Mouse (Mus musculus): Measurements from ENCODE around the gene Gja8. TPM values are rescaled to one million over a fixed set of nuclear protein-coding genes. Genes with fewer than 3 reads are reported as not detected.

The Gja8 gene
- polyA plus RNA-seq, 2 experiments: not detected

DNA sequence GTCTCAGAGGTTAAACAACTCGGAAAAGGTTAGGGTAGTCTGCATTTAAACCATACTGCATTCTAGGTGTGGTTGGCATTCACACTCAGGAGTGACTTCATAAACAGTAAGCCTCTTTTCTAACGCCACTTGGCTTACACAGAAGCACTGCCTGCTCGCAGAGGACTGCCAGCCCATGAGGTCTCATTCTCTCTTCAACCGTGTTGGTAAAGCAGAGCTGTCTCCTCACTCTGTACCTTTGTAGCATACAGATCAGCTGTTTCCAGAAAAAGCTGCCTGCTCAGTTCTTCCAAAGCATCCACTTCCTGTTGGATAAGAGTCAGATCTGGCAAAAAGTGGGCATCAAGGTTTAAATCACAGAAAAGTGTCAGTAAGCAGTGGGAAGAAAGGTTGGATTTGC lies 45.4 kb downstream of the Gja8 start:
- Histone ChIP-seq H3K9me3 (ENCODE audit: control insufficient read depth, low read length) (no peaks in the 10 kb centered on the region), H3K9ac (ENCODE audit: low read depth, low read length, severe bottlenecking) (no peak overlapping the region), H3K4me2 (replicated peaks; ENCODE audit: low read depth, low read length, severe bottlenecking) (no peak overlapping the region), H3K36me3 (ENCODE audit: control insufficient read depth, insufficient read depth, low read length) (peaks cover 57% of the 10 kb centered on the region), H3K4me3 (replicated peaks; ENCODE audit: low read length) (no peak overlapping the region), H3K27ac (replicated peaks; ENCODE audit: low read depth, low read length) (no peak overlapping the region), H3K4me1 (ENCODE audit: control insufficient read depth, insufficient read depth, low read length) (no peaks in the 10 kb centered on the region), H3K27me3 (ENCODE audit: control insufficient read depth, insufficient read depth, low read length) (no peaks in the 10 kb centered on the region)
- no peak for TF ChIP-seq POLR2A (IDR thresholded peaks at IDR 0.05; ENCODE audit: borderline replicate concordance, extremely low read depth, insufficient read depth, insufficient read length)
- WGBS: 88% methylated on average over 4 of the region's 4 CpGs
- ATAC-seq (ENCODE audit: low FRiP score, low read depth): no peak
- DNase-seq (ENCODE audit: low spot score): no peak

DNA sequence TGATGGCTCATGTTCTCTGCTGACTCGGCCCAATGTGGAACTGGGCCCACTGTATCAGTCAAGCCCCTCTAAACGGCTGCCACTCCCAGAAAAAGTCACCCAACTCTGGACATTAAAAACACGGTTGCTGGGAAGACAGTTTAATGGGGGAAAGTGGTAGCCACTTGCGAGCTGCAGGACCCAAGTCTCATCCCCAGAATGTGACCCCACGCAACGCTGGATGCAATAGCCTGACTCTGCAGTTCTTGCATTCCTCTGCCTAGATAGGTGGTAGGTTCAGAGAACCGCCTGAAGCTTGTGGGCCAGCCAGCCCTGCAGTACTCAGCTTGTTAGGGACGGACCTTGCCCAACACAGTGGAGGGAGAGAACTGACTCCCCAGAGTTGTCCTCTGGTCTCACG lies 46.3 kb downstream of the Gja8 start:
- H3K27me3 ChIP-seq (ENCODE audit: control insufficient read depth, insufficient read depth, low read length): no peaks in the 10 kb centered on the region
- H3K9ac ChIP-seq (ENCODE audit: low read depth, low read length, severe bottlenecking): no peak overlapping the region
- DNase-seq (ENCODE audit: low spot score) (no peak), ATAC-seq (ENCODE audit: low FRiP score, low read depth) (no peak)
- H3K4me1 ChIP-seq (ENCODE audit: control insufficient read depth, insufficient read depth, low read length): no peaks in the 10 kb centered on the region
- H3K9me3 ChIP-seq (ENCODE audit: control insufficient read depth, low read length): no peaks in the 10 kb centered on the region
- peaks cover 64% of the 10 kb centered on the region for H3K36me3 ChIP-seq (ENCODE audit: control insufficient read depth, insufficient read depth, low read length)
- TF ChIP-seq POLR2A (IDR thresholded peaks at IDR 0.05; ENCODE audit: borderline replicate concordance, extremely low read depth, insufficient read depth, insufficient read length): no peak
- H3K4me2 ChIP-seq (replicated peaks; ENCODE audit: low read depth, low read length, severe bottlenecking): no peak overlapping the region
- 85% methylated on average over 9 of the region's 9 CpGs for WGBS
- no peak overlapping the region for H3K27ac ChIP-seq (replicated peaks; ENCODE audit: low read depth, low read length)
- no peak overlapping the region for H3K4me3 ChIP-seq (replicated peaks; ENCODE audit: low read length)

DNA sequence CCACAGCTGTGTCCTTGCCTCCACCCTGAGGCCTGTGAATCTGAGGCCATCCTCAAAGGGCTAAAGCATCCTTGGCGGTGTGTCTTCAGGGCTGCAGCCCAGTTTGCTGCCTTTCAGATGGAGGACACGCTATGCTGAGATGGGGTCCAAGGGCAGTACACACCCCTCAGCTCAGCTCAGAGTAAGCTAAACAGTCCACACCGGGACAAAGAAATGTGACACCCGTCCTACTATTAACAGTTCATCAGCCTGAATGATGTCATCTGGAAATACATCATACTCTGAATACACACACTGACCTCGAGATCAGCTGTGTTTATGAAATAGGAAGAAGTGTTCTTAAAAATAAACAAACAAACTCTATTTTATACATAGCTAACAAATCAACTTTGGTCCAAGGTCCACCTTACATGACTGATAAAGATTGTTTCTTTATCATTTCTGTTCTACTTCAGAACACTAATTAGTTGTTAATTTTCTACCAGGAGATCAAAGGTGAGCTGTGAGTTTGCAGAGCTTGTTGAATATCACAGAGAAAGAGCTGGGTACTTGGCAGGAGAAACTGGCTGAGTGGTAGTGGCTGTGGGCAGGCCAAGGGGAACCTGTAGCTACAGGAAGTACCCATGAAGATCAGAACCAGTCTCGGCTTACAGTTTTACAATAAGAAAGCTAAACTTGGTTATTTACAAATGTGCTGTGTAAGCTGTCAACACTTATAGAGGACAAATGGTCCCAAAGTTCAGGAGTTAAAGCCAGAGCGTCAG lies 50.8 kb downstream of the Gja8 start:
- ATAC-seq (ENCODE audit: low FRiP score, low read depth): no peak
- Histone ChIP-seq H3K9me3 (ENCODE audit: control insufficient read depth, low read length) (no peaks in the 10 kb centered on the region), H3K4me3 (replicated peaks; ENCODE audit: low read length) (no peak overlapping the region), H3K27ac (replicated peaks; ENCODE audit: low read depth, low read length) (no peak overlapping the region), H3K4me1 (ENCODE audit: control insufficient read depth, insufficient read depth, low read length) (no peaks in the 10 kb centered on the region), H3K27me3 (ENCODE audit: control insufficient read depth, insufficient read depth, low read length) (no peaks in the 10 kb centered on the region), H3K9ac (ENCODE audit: low read depth, low read length, severe bottlenecking) (no peak overlapping the region), H3K4me2 (replicated peaks; ENCODE audit: low read depth, low read length, severe bottlenecking) (no peak overlapping the region), H3K36me3 (ENCODE audit: control insufficient read depth, insufficient read depth, low read length) (peaks cover 65% of the 10 kb centered on the region)
- WGBS: 80% methylated on average over 7 of the region's 7 CpGs
- TF ChIP-seq POLR2A (IDR thresholded peaks at IDR 0.05; ENCODE audit: borderline replicate concordance, extremely low read depth, insufficient read depth, insufficient read length): no peak
- DNase-seq (ENCODE audit: low spot score): no peak

DNA sequence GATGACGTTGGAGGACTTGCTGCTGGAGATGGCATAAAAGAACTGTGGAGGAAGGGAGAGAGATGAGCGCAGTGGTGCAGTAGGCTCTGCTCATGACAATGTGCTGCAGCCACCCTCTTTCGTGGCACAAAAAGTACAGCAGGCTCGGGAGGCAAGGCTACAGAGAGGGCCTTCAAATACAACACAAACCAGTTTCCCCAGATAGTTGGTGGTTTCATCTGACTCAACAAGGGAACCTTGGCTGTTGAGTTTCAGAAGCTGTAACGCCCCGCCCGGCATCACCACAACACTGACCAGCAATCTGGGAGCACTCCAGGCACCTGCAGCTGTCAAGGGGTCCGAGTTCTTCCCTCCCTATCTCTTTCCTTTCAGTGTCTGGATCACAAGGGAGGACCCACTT lies 53.3 kb downstream of the Gja8 start:
- WGBS: 95% methylated on average over 8 of the region's 8 CpGs
- Histone ChIP-seq H3K36me3 (ENCODE audit: control insufficient read depth, insufficient read depth, low read length) (peaks cover 66% of the 10 kb centered on the region), H3K4me3 (replicated peaks; ENCODE audit: low read length) (no peak overlapping the region), H3K27me3 (ENCODE audit: control insufficient read depth, insufficient read depth, low read length) (no peaks in the 10 kb centered on the region), H3K9ac (ENCODE audit: low read depth, low read length, severe bottlenecking) (no peak overlapping the region), H3K4me1 (ENCODE audit: control insufficient read depth, insufficient read depth, low read length) (no peaks in the 10 kb centered on the region), H3K9me3 (ENCODE audit: control insufficient read depth, low read length) (no peaks in the 10 kb centered on the region), H3K4me2 (replicated peaks; ENCODE audit: low read depth, low read length, severe bottlenecking) (no peak overlapping the region), H3K27ac (replicated peaks; ENCODE audit: low read depth, low read length) (no peak overlapping the region)
- no peak for DNase-seq (ENCODE audit: low spot score)
- no peak for TF ChIP-seq POLR2A (IDR thresholded peaks at IDR 0.05; ENCODE audit: borderline replicate concordance, extremely low read depth, insufficient read depth, insufficient read length)
- no peak for ATAC-seq (ENCODE audit: low FRiP score, low read depth)

DNA sequence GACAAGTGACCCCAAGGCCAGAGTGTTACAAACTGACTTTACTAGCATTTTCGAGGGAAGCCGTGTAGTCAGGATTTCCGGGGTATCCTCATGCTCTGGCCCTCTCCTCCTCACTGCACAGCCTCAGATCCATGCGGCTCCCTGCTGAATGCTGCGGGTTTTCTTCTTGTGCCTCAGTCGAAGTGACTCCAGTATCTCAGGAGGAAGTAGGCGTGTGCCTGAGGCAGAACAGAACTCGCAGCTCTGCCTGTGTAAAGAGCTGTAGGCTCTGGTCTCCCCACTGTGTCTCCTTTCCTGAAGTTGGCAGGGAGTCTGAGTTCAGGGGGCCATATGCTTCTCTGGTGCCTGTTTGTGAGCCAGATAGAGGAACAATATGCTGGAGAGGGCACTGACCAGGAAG lies 54.8 kb downstream of the Gja8 start:
- no peak overlapping the region for H3K4me3 ChIP-seq (replicated peaks; ENCODE audit: low read length)
- DNase-seq (ENCODE audit: low spot score): no peak

More for the DNA sequence above, 54.8 kb downstream of the Gja8 start:
- no peak for TF ChIP-seq POLR2A (IDR thresholded peaks at IDR 0.05; ENCODE audit: borderline replicate concordance, extremely low read depth, insufficient read depth, insufficient read length)
- peaks cover 66% of the 10 kb centered on the region for H3K36me3 ChIP-seq (ENCODE audit: control insufficient read depth, insufficient read depth, low read length)
- H3K27me3 ChIP-seq (ENCODE audit: control insufficient read depth, insufficient read depth, low read length): no peaks in the 10 kb centered on the region
- no peak overlapping the region for H3K27ac ChIP-seq (replicated peaks; ENCODE audit: low read depth, low read length)
- no peak overlapping the region for H3K4me2 ChIP-seq (replicated peaks; ENCODE audit: low read depth, low read length, severe bottlenecking)
- ATAC-seq (ENCODE audit: low FRiP score, low read depth): no peak
- H3K9me3 ChIP-seq (ENCODE audit: control insufficient read depth, low read length): no peaks in the 10 kb centered on the region
- no peak overlapping the region for H3K9ac ChIP-seq (ENCODE audit: low read depth, low read length, severe bottlenecking)
- 87% methylated on average over 8 of the region's 8 CpGs for WGBS
- no peaks in the 10 kb centered on the region for H3K4me1 ChIP-seq (ENCODE audit: control insufficient read depth, insufficient read depth, low read length)
